Mouse (Mus musculus): ENCODE measurements around the gene Xrcc3. TPM values are rescaled to one million over a fixed set of nuclear protein-coding genes. Genes with fewer than 3 reads are reported as not detected.

Gene Xrcc3
- polyA plus RNA-seq (2015; fragmentation: Nextera tagmentation; extraction: Ambion mirVana): 6.3 and 6.9 TPM in 2 replicates

- WGBS: under 1% methylated on average over 87 of the region's 87 CpGs
- DNase-seq (ENCODE audit: low spot score) (peak; percentile 100), ATAC-seq (replicated peaks; ENCODE audit: low FRiP score, low read depth) (peak; percentile 97)
- 0 out of 2 replicates have a peak, but pooled peaks have one; percentile 7 for TF ChIP-seq CTCF (IDR thresholded peaks at IDR 0.05; ENCODE audit: low read depth)
- Histone ChIP-seq H3K36me3 (ENCODE audit: insufficient read depth, low read length) (no peaks in the 10 kb centered on the region), H3K4me1 (replicated peaks; ENCODE audit: insufficient read depth, low read length) (peaks cover 38% of the 10 kb centered on the region), H3K27me3 (ENCODE audit: insufficient read depth, low read length) (no peaks in the 10 kb centered on the region), H3K9me3 (replicated peaks; ENCODE audit: low read length) (no peaks in the 10 kb centered on the region), H3K4me2 (ENCODE audit: low read length) (peak within 1 kb of the TSS; percentile 84), H3K9ac (ENCODE audit: low read depth, low read length) (peak within 1 kb of the TSS; percentile 90), H3K4me3 (replicated peaks; ENCODE audit: low read depth, low read length) (peak within 1 kb of the TSS; percentile 72), H3K27ac (peak within 1 kb of the TSS; percentile 96)
Observed at GRCm38 (mm10) chr12:111813766-111814617, at the start of gene Xrcc3, which contains the start of gene Zfyve21. Gene Xrcc3, minus strand, starts transcription at chr12:111813873. Gene Zfyve21, plus strand, starts transcription at chr12:111814170.

DNA sequence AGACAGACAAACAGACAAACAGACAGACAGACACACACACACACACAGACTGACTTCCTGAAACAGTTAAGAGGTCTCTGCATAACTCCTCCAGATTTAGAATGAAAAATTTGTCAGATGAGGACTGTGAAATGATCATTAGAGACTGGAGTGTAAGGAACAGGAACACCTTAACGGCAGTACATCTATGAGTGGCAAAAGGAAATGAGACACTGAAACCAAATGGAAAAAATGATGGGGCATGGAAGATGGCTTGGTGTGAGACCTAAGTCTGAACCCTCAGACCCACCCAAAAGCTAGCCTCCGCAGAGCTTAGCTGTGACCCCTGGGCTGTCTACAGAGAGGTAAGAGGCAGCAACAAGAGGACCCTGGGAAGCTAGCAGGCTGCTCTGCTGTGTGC, 41.8 kb upstream of the Xrcc3 start:
- Histone ChIP-seq H3K9me3 (replicated peaks; ENCODE audit: low read length) (no peaks in the 10 kb centered on the region), H3K36me3 (ENCODE audit: insufficient read depth, low read length) (0 out of 2 replicates have a peak, but pooled peaks cover 7% of the 10 kb centered on the region), H3K9ac (ENCODE audit: low read depth, low read length) (no peak overlapping the region), H3K4me1 (replicated peaks; ENCODE audit: insufficient read depth, low read length) (no peaks in the 10 kb centered on the region), H3K4me3 (replicated peaks; ENCODE audit: low read depth, low read length) (no peak overlapping the region), H3K27me3 (ENCODE audit: insufficient read depth, low read length) (no peaks in the 10 kb centered on the region), H3K4me2 (ENCODE audit: low read length) (no peak overlapping the region), H3K27ac (no peak overlapping the region)
- 92% methylated on average over 2 of the region's 2 CpGs for WGBS
- no peak for TF ChIP-seq CTCF (IDR thresholded peaks at IDR 0.05; ENCODE audit: low read depth)
- DNase-seq (ENCODE audit: low spot score): no peak
- ATAC-seq (replicated peaks; ENCODE audit: low FRiP score, low read depth): no peak

DNA sequence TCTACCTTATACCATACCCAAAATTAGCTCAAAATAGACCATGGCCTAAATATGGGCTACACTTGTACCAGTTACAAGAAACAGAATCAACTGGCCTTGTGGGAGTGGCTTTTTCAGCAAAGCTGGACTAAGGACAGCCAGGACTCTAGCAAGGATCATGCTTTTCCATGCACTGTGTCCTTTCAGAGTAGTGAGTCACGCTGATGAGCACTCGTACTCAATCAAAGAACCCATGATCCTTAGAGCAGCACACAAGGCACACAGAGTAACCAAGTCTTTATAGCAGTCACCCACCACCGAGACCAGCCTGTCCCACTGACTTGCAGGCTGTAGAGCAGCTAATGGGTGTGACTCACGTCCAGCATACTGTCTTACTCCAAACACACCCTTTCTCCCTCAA, 39.9 kb upstream of the Xrcc3 start:
- no peaks in the 10 kb centered on the region for H3K27me3 ChIP-seq (ENCODE audit: insufficient read depth, low read length)
- no peak overlapping the region for H3K4me2 ChIP-seq (ENCODE audit: low read length)
- no peak for TF ChIP-seq CTCF (IDR thresholded peaks at IDR 0.05; ENCODE audit: low read depth)
- H3K9ac ChIP-seq (ENCODE audit: low read depth, low read length): no peak overlapping the region
- 47% methylated on average over 4 of the region's 4 CpGs for WGBS
- ATAC-seq (replicated peaks; ENCODE audit: low FRiP score, low read depth) (no peak), DNase-seq (ENCODE audit: low spot score) (no peak)
- H3K9me3 ChIP-seq (replicated peaks; ENCODE audit: low read length): no peaks in the 10 kb centered on the region
- H3K36me3 ChIP-seq (ENCODE audit: insufficient read depth, low read length): 0 out of 2 replicates have a peak, but pooled peaks cover 7% of the 10 kb centered on the region
- H3K4me3 ChIP-seq (replicated peaks; ENCODE audit: low read depth, low read length): no peak overlapping the region
- H3K4me1 ChIP-seq (replicated peaks; ENCODE audit: insufficient read depth, low read length): no peaks in the 10 kb centered on the region
- no peak overlapping the region for H3K27ac ChIP-seq

- Histone ChIP-seq H3K4me1 (replicated peaks; ENCODE audit: insufficient read depth, low read length) (no peaks in the 10 kb centered on the region), H3K27ac (no peak overlapping the region), H3K9me3 (replicated peaks; ENCODE audit: low read length) (no peaks in the 10 kb centered on the region), H3K9ac (ENCODE audit: low read depth, low read length) (no peak overlapping the region), H3K4me2 (ENCODE audit: low read length) (no peak overlapping the region), H3K27me3 (ENCODE audit: insufficient read depth, low read length) (no peaks in the 10 kb centered on the region), H3K4me3 (replicated peaks; ENCODE audit: low read depth, low read length) (no peak overlapping the region), H3K36me3 (ENCODE audit: insufficient read depth, low read length) (0 out of 2 replicates have a peak, but pooled peaks cover 7% of the 10 kb centered on the region)
- no peak for TF ChIP-seq CTCF (IDR thresholded peaks at IDR 0.05; ENCODE audit: low read depth)
- ATAC-seq (replicated peaks; ENCODE audit: low FRiP score, low read depth) (no peak), DNase-seq (ENCODE audit: low spot score) (peak; percentile 32)
- WGBS: 39% methylated on average over 10 of the region's 10 CpGs
Observed at GRCm38 (mm10) chr12:111853011-111853436, 39.4 kb upstream of the Xrcc3 start.

- ATAC-seq (replicated peaks; ENCODE audit: low FRiP score, low read depth): no peak
- Histone ChIP-seq H3K4me2 (ENCODE audit: low read length) (no peak overlapping the region), H3K9ac (ENCODE audit: low read depth, low read length) (no peak overlapping the region), H3K27ac (no peak overlapping the region), H3K9me3 (replicated peaks; ENCODE audit: low read length) (no peaks in the 10 kb centered on the region), H3K4me1 (replicated peaks; ENCODE audit: insufficient read depth, low read length) (no peaks in the 10 kb centered on the region), H3K36me3 (ENCODE audit: insufficient read depth, low read length) (0 out of 2 replicates have a peak, but pooled peaks cover 7% of the 10 kb centered on the region), H3K27me3 (ENCODE audit: insufficient read depth, low read length) (no peaks in the 10 kb centered on the region), H3K4me3 (replicated peaks; ENCODE audit: low read depth, low read length) (no peak overlapping the region)
- no peak for DNase-seq (ENCODE audit: low spot score)
- TF ChIP-seq CTCF (IDR thresholded peaks at IDR 0.05; ENCODE audit: low read depth): no peak
- WGBS: 84% methylated on average over 5 of the region's 5 CpGs
Observed at GRCm38 (mm10) chr12:111851745-111852144, 38.1 kb upstream of the Xrcc3 start.

DNA sequence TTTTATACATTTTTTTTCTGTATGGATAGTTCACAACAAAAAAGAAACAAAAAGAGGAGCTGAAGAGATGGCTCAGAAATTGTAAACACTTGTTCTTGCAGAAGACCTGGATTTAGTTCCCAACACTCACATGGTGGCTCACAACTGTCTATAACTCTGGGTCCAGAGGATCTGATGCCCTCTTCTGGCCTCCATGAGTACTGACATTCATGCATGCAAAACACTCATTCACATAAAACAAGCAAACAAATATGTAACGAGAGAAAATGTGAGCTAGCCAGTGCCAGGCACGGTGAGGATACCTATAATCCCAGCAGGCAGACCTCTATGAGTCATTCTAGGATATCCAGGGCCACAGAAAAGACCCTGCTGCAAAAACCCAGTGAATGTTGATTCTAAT, 37.6 kb upstream of the Xrcc3 start:
- H3K9ac ChIP-seq (ENCODE audit: low read depth, low read length): no peak overlapping the region
- H3K4me2 ChIP-seq (ENCODE audit: low read length): no peak overlapping the region
- peak; percentile 53 for TF ChIP-seq CTCF (IDR thresholded peaks at IDR 0.05; ENCODE audit: low read depth)
- H3K9me3 ChIP-seq (replicated peaks; ENCODE audit: low read length): no peaks in the 10 kb centered on the region
- no peaks in the 10 kb centered on the region for H3K27me3 ChIP-seq (ENCODE audit: insufficient read depth, low read length)
- no peak overlapping the region for H3K27ac ChIP-seq
- WGBS: 75% methylated on average over 2 of the region's 2 CpGs
- ATAC-seq (replicated peaks; ENCODE audit: low FRiP score, low read depth) (no peak), DNase-seq (ENCODE audit: low spot score) (no peak)
- H3K4me3 ChIP-seq (replicated peaks; ENCODE audit: low read depth, low read length): no peak overlapping the region
- H3K36me3 ChIP-seq (ENCODE audit: insufficient read depth, low read length): 0 out of 2 replicates have a peak, but pooled peaks cover 4% of the 10 kb centered on the region
- H3K4me1 ChIP-seq (replicated peaks; ENCODE audit: insufficient read depth, low read length): no peaks in the 10 kb centered on the region

All from kidney, postnatal 0 days (tissue).